Mouse (Mus musculus) ES-E14 (cell line): Measurements from ENCODE around the gene Fzr1. TPM values are rescaled to one million over a fixed set of nuclear protein-coding genes. Genes with fewer than 3 reads are reported as not detected.

Source experiments
- DNase-seq: peaks from one replicate; pipeline ENCODE4 v3.0.0-alpha.2; 2013; ENCODE audit warnings: low read depth, low spot score
- H3K27ac ChIP-seq: 2 replicates; pipeline ENCODE4 v1.5.1; 2012; ENCODE audit warnings: low read depth, mild to moderate bottlenecking, low read length, moderate library complexity, mixed read lengths; ENCODE audit not compliant: poor library complexity, insufficient read depth, severe bottlenecking
- H3K36me3 ChIP-seq: 2 replicates; pipeline ENCODE4 v1.6.1; 2012; ENCODE audit warnings: mild to moderate bottlenecking, low read length, moderate library complexity, mixed read lengths; ENCODE audit not compliant: control insufficient read depth, poor library complexity, insufficient read depth, severe bottlenecking
- H3K4me1 ChIP-seq, 2 experiments: fragments of 150-350 bp in 1 of 2; sonication (generic) in 1 of 2; 2 replicates each; pipeline ENCODE4 v1.6.1; 2012; ENCODE audit warnings: low read length in 2 of 2, mild to moderate bottlenecking in 1 of 2, mixed read lengths in 1 of 2; ENCODE audit not compliant: control insufficient read depth in 2 of 2, insufficient read depth in 2 of 2, poor library complexity in 1 of 2
- H3K4me3 ChIP-seq, 2 experiments: fragments of 150-350 bp in 1 of 2; sonication (generic) in 1 of 2; 2 replicates each; pipeline ENCODE4 v1.5.1; 2012; ENCODE audit warnings: low read length in 2 of 2, low read depth in 1 of 2, mild to moderate bottlenecking in 1 of 2, mixed read lengths in 1 of 2; ENCODE audit not compliant: insufficient read depth in 1 of 2, poor library complexity in 1 of 2, severe bottlenecking in 1 of 2
- H3K9ac ChIP-seq: 2 replicates; pipeline ENCODE4 v1.6.1; 2012; ENCODE audit warnings: low read depth, mild to moderate bottlenecking, low read length, mixed read lengths; ENCODE audit not compliant: poor library complexity, insufficient read depth, severe bottlenecking
- H3K9me3 ChIP-seq: fragments of 150-350 bp; sonication (generic); 2 replicates; pipeline ENCODE4 v1.6.1; 2012; ENCODE audit warnings: low read depth, mild to moderate bottlenecking, low read length; ENCODE audit not compliant: control insufficient read depth, insufficient read depth
- CHD2 ChIP-seq: IDR thresholded peaks from 2 replicates; pipeline ENCODE4 v1.6.1; 2014; ENCODE audit warnings: mild to moderate bottlenecking, low read depth, low read length, inconsistent platforms
- HCFC1 ChIP-seq: IDR thresholded peaks from 2 replicates; pipeline ENCODE4 v1.6.1; 2012; ENCODE audit warnings: low read length, inconsistent platforms, borderline replicate concordance; ENCODE audit not compliant: insufficient read depth
- MAFK ChIP-seq: IDR thresholded peaks from 2 replicates; pipeline ENCODE4 v1.6.1; 2014; ENCODE audit warnings: mild to moderate bottlenecking, low read depth, low read length, inconsistent platforms; ENCODE audit not compliant: insufficient read depth
- ZC3H11A ChIP-seq: IDR thresholded peaks from 2 replicates; pipeline ENCODE4 v1.6.1; 2012; ENCODE audit warnings: low read depth, mild to moderate bottlenecking, inconsistent platforms, low read length, borderline replicate concordance
- ZNF384 ChIP-seq: IDR thresholded peaks from 2 replicates; pipeline ENCODE4 v1.6.1; 2012; ENCODE audit warnings: low read depth, low read length, inconsistent platforms
- in situ Hi-C, 2 experiments: fragments of 600-800 bp; cut with MboI; formaldehyde crosslinking; loops; one replicate each; pipeline ENCODE4 v1.15.1; 2025; ENCODE audit warnings: low sequenced_read_pairs in 2 of 2, inconsistent platforms in 1 of 2; ENCODE audit not compliant: unreplicated experiment in 2 of 2
- total RNA-seq: library from RNA; depleted of rRNA; stranded (reverse); fragments of 300-350 nt; gene quantifications from 2 replicates; pipeline ENCODE4 v1.2.3, GENCODE M21; 2012; rRNA removed

The Fzr1 gene
- total RNA-seq, 1 experiment: 63.0 TPM

- peak; percentile 83 for DNase-seq
- H3K4me3 ChIP-seq: peak overlapping the region; percentile 35 to 60
- in situ Hi-C loops: no loop called here
- H3K4me1 ChIP-seq: peaks cover 0 to 15% of the 10 kb centered on the region in 2 experiments; a peak in 2 of 4 replicates
- H3K27ac ChIP-seq: no peak overlapping the region
- no peaks in the 10 kb centered on the region for H3K9me3 ChIP-seq
- peak overlapping the region; percentile 42; the same call in 1 of the 2 replicates for H3K9ac ChIP-seq
- TF ChIP-seq ZC3H11A: no peak
- TF ChIP-seq ZNF384: no peak
- TF ChIP-seq CHD2: no peak
- TF ChIP-seq MAFK: no peak
- no peak for TF ChIP-seq HCFC1
- peaks cover 36% of the 10 kb centered on the region for H3K36me3 ChIP-seq
Measured at GRCm38 (mm10) chr10:81317273-81317672, 61.0 kb downstream of the Fzr1 start.

- H3K9me3 ChIP-seq: no peaks in the 10 kb centered on the region
Measured at GRCm38 (mm10) chr10:81316338-81317060, 61.8 kb downstream of the Fzr1 start.

More at GRCm38 (mm10) chr10:81316338-81317060, 61.8 kb downstream of the Fzr1 start:
- TF ChIP-seq HCFC1: no peak
- TF ChIP-seq MAFK: no peak
- TF ChIP-seq ZNF384: no peak
- TF ChIP-seq CHD2: no peak
- no peak for TF ChIP-seq ZC3H11A
- peak overlapping the region; percentile 6; the same call in 1 of the 2 replicates for H3K27ac ChIP-seq
- DNase-seq: no peak
- peaks cover 0 to 15% of the 10 kb centered on the region in 2 experiments; a peak in 2 of 4 replicates for H3K4me1 ChIP-seq
- in situ Hi-C loops: no loop called here
- peak overlapping the region; percentile 35 to 60; a peak in 3 of 4 replicates for H3K4me3 ChIP-seq
- peak overlapping the region; percentile 21 for H3K9ac ChIP-seq
- H3K36me3 ChIP-seq: peaks cover 38% of the 10 kb centered on the region

Other genes starting within 250 kb of the Fzr1 start
- gene Zbtb7a, start 243.3 kb downstream of the Fzr1 start, total RNA-seq: 15.7 and 30.1 TPM in 2 replicates
- 37.8 and 50.7 TPM in 2 replicates for gene Pias4, start 210.6 kb downstream of the Fzr1 start, total RNA-seq
- 2,093 and 2,486 TPM in 2 replicates for gene Eef2, start 201.9 kb downstream of the Fzr1 start, total RNA-seq
- 65.1 and 66.4 TPM in 2 replicates for gene Dapk3, start 195.5 kb downstream of the Fzr1 start, total RNA-seq
- 0.54 and 0.79 TPM in 2 replicates for gene 4930442H23Rik, start 194.7 kb downstream of the Fzr1 start, total RNA-seq
- gene Nmrk2, start 176.5 kb downstream of the Fzr1 start, total RNA-seq: not detected in 2 replicates
- 4.1 and 5.5 TPM in 2 replicates for gene Atcay, start 147.7 kb downstream of the Fzr1 start, total RNA-seq
- 0.67 and 4.7 TPM in 2 replicates for gene Zfr2, start 145.4 kb downstream of the Fzr1 start, total RNA-seq
- gene Matk, start 125.6 kb downstream of the Fzr1 start, total RNA-seq: 0.85 and 5.0 TPM in 2 replicates
- gene Mrpl54, start 111.6 kb downstream of the Fzr1 start, total RNA-seq: 114 and 138 TPM in 2 replicates
- gene Apba3, start 111.6 kb downstream of the Fzr1 start, total RNA-seq: 72.3 and 90.2 TPM in 2 replicates
- gene Tjp3, start 86.9 kb downstream of the Fzr1 start, total RNA-seq: 5.2 and 15.2 TPM in 2 replicates
- gene Pip5k1c, start 85.6 kb downstream of the Fzr1 start, total RNA-seq: 27.3 and 34.6 TPM in 2 replicates
- gene Cactin, start 57.4 kb downstream of the Fzr1 start, total RNA-seq: 53.1 and 54.9 TPM in 2 replicates
- 2.3 and 4.5 TPM in 2 replicates for gene Tbxa2r, start 49.8 kb downstream of the Fzr1 start, total RNA-seq
- gene Gipc3, start 35.2 kb downstream of the Fzr1 start, total RNA-seq: 0.09 and 0.16 TPM in 2 replicates
- 43.5 and 55.9 TPM in 2 replicates for gene Hmg20b, start 28.0 kb downstream of the Fzr1 start, total RNA-seq
- gene Mfsd12, start 21.0 kb downstream of the Fzr1 start, total RNA-seq: 28.7 and 46.1 TPM in 2 replicates
- 9.4 and 19.1 TPM in 2 replicates for gene 4930404N11Rik, start 12.7 kb downstream of the Fzr1 start, total RNA-seq
- gene Dohh, start 5.9 kb upstream of the Fzr1 start, total RNA-seq: 168 and 183 TPM in 2 replicates
- 1.1 and 1.8 TPM in 2 replicates for gene Gm48551, start 6.0 kb upstream of the Fzr1 start, total RNA-seq
- 2.5 and 2.7 TPM in 2 replicates for gene Gm48552, start 10.5 kb upstream of the Fzr1 start, total RNA-seq
- 1.7 TPM in 2 replicates for gene Smim24, start 14.5 kb upstream of the Fzr1 start, total RNA-seq
- 4.9 and 6.3 TPM in 2 replicates for gene Nfic, start 77.1 kb upstream of the Fzr1 start, total RNA-seq
- gene Celf5, start 104.2 kb upstream of the Fzr1 start, total RNA-seq: 5.0 and 8.2 TPM in 2 replicates
- 254 and 393 TPM in 2 replicates for gene Ncln, start 117.9 kb upstream of the Fzr1 start, total RNA-seq
- gene S1pr4, start 121.6 kb upstream of the Fzr1 start, total RNA-seq: 0.94 and 1.9 TPM in 2 replicates
- gene Gna15, start 145.7 kb upstream of the Fzr1 start, total RNA-seq: 11.8 and 16.6 TPM in 2 replicates
- 52.1 and 53.4 TPM in 2 replicates for gene Gna11, start 166.7 kb upstream of the Fzr1 start, total RNA-seq
- 102 and 145 TPM in 2 replicates for gene Aes, start 181.0 kb upstream of the Fzr1 start, total RNA-seq
- 2.4 and 2.6 TPM in 2 replicates for gene Tle2, start 196.0 kb upstream of the Fzr1 start, total RNA-seq
- gene Tle6, start 222.6 kb upstream of the Fzr1 start, total RNA-seq: 17.7 and 22.0 TPM in 2 replicates
- gene BC025920, start 227.8 kb upstream of the Fzr1 start, total RNA-seq: 2.3 and 2.5 TPM in 2 replicates
- gene Sirt6, start 249.3 kb upstream of the Fzr1 start, total RNA-seq: 14.5 and 16.7 TPM in 2 replicates